Mouse (Mus musculus) hindbrain, embryonic 13.5 days (tissue): ENCODE measurements around the gene Jade2. TPM values are rescaled to one million over a fixed set of nuclear protein-coding genes. Genes with fewer than 3 reads are reported as not detected.
A peak's percentile ranks its signal among the peaks of the same experiment; 100 is the strongest.

ENCODE experiments used
- ATAC-seq: fragments of 200-750 bp; cut with Nextera tagmentation; 2 replicates; pipeline ENCODE4 v1.8.0; 2017; ENCODE audit warnings: moderate TSS enrichment; ENCODE audit not compliant: low FRiP score
- H3K27ac ChIP-seq: fragments of 300-500 bp; sonication (generic); 2 replicates; pipeline ENCODE4 v1.5.1; 2015; ENCODE audit warnings: inconsistent platforms, mild to moderate bottlenecking, moderate library complexity
- H3K27me3 ChIP-seq: fragments of 300-500 bp; sonication (generic); 2 replicates; pipeline ENCODE4 v1.6.1; 2015; ENCODE audit warnings: mild to moderate bottlenecking, inconsistent platforms
- H3K36me3 ChIP-seq: fragments of 300-500 bp; sonication (generic); 2 replicates; pipeline ENCODE4 v1.6.1; 2015; ENCODE audit warnings: mild to moderate bottlenecking, inconsistent platforms
- H3K4me1 ChIP-seq: fragments of 300-500 bp; sonication (generic); replicated peaks from 2 replicates; pipeline ENCODE4 v1.6.1; 2015; ENCODE audit warnings: inconsistent platforms
- H3K4me2 ChIP-seq: fragments of 300-500 bp; sonication (generic); 2 replicates; pipeline ENCODE4 v1.6.1; 2015; ENCODE audit warnings: inconsistent platforms, mild to moderate bottlenecking, moderate library complexity
- H3K4me3 ChIP-seq: fragments of 300-500 bp; sonication (generic); 2 replicates; pipeline ENCODE4 v1.5.1; 2015; ENCODE audit warnings: mild to moderate bottlenecking, inconsistent platforms
- H3K9ac ChIP-seq: fragments of 300-500 bp; sonication (generic); 2 replicates; pipeline ENCODE4 v1.6.1; 2015; ENCODE audit warnings: mild to moderate bottlenecking, inconsistent platforms
- H3K9me3 ChIP-seq: fragments of 300-500 bp; sonication (generic); 2 replicates; pipeline ENCODE4 v1.6.1; 2016; ENCODE audit warnings: inconsistent platforms
- WGBS: fragments of 180-500 bp; shearing (Covaris S2); methylation state at CpG from one replicate; pipeline ENCODE4 v1.1.7; 2015; 5-methylcytosine and 5-hydroxymethylcytosine counted together
- polyA plus RNA-seq: library from polyadenylated mRNA; unstranded; fragments of >200 nt; fragmentation: Nextera tagmentation; extraction: Ambion mirVana; gene quantifications from 2 replicates; pipeline ENCODE4 v1.2.1, GENCODE M21; 2015

Gene Jade2
- polyA plus RNA-seq, result 0.23 and 0.32 TPM in 2 replicates

DNA sequence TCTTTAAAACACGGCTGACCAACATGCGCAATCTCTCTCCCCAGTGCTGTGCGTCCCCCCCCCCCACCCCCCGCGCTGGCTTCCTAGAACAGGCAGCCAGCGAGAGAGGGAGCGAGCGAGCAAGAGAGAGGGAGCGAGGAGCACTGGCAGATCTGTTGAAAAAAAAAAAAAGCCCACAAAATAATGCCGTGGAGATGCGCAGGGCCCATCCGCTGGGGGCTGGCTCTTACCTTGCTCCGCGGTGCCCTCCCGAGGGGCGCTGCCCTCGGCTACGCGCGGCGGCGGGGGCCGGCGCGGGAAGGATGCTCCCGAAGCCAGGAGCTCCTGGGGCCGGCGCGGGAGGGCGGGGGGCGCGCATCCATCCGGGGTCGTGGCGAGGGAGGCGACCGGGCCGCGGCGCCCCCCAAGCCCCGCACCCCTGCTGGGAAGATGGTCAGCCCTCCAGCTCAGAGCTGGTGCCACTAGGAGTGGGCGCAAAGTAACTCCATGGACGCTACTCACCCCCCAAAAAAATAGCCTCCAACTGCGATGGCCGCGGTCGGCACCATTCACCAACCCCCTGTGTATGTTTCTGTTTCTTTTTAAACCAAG, at the start of gene Jade2:
Gene Jade2, minus strand, starts transcription at position 573 of the 591 bp plus-strand sequence.
- no peak for ATAC-seq
- Histone ChIP-seq H3K9me3 (no peaks in the 10 kb centered on the region), H3K4me1 (peaks cover 47% of the 10 kb centered on the region), H3K4me2 (peak within 1 kb of the TSS; percentile 100), H3K36me3 (no peaks in the 10 kb centered on the region), H3K9ac (peak within 1 kb of the TSS; percentile 84), H3K27me3 (peaks cover 52% of the 10 kb centered on the region), H3K27ac (peak within 1 kb of the TSS; percentile 44; the same call in 1 of the 2 replicates), H3K4me3 (peak within 1 kb of the TSS; percentile 67)
- under 1% methylated on average over 46 of the region's 47 CpGs for WGBS

DNA sequence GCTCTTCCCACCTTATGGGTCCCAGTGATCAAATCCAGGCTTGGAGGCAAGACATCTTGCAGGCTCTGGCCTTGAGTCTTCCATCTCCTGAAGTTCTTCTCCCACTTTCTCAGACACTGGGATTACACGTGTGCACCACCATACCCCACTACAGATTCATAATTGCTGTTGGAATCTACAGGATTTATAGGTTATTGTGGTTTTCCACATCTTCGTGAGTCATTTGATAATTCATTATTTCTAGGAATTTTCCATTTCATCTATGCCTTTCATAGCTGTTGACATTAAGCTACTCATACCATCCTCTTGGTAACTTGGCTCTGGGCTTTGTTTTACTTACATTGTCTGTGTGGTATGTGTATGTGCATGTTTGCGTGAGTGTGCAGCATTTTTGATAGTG, 46.8 kb upstream of the Jade2 start:
- no peak overlapping the region for H3K4me3 ChIP-seq
- no peak overlapping the region for H3K4me2 ChIP-seq
- no peak overlapping the region for H3K27ac ChIP-seq
- H3K9me3 ChIP-seq, result no peaks in the 10 kb centered on the region
- WGBS, result 93% methylated on average over 3 of the region's 3 CpGs
- H3K36me3 ChIP-seq, result no peaks in the 10 kb centered on the region
- ATAC-seq, result no peak
- H3K9ac ChIP-seq, result no peak overlapping the region
- no peaks in the 10 kb centered on the region; the same call in 1 of the 2 replicates for H3K27me3 ChIP-seq
- H3K4me1 ChIP-seq, result no peaks in the 10 kb centered on the region

DNA sequence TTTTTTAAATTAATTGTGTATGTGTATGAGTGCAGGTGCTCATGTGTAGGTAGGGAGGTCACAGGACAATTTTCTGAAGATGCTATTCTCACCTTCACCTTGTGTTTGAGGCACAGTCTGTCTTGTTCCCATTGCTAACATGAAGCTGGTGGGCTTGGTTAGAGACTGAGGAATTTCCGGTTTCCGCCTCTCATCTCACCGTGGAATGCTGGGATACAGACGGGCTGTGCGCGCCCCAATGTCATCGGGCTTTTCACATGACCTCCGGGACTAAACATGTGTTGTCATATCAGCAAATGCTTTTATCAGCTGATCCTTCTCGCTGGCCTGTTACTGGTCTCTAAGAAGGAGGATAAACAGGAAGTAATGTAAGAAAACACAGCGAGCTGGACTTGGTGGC, 42.2 kb upstream of the Jade2 start:
- no peak overlapping the region for H3K4me3 ChIP-seq
- WGBS, result 91% methylated on average over 10 of the region's 10 CpGs
- H3K9me3 ChIP-seq, result no peaks in the 10 kb centered on the region
- no peak overlapping the region for H3K9ac ChIP-seq
- no peaks in the 10 kb centered on the region for H3K36me3 ChIP-seq
- 0 out of 2 replicates have a peak, but pooled peaks cover 5% of the 10 kb centered on the region for H3K4me1 ChIP-seq
- no peaks in the 10 kb centered on the region for H3K27me3 ChIP-seq
- no peak for ATAC-seq
- no peak overlapping the region for H3K27ac ChIP-seq
- H3K4me2 ChIP-seq, result no peak overlapping the region

DNA sequence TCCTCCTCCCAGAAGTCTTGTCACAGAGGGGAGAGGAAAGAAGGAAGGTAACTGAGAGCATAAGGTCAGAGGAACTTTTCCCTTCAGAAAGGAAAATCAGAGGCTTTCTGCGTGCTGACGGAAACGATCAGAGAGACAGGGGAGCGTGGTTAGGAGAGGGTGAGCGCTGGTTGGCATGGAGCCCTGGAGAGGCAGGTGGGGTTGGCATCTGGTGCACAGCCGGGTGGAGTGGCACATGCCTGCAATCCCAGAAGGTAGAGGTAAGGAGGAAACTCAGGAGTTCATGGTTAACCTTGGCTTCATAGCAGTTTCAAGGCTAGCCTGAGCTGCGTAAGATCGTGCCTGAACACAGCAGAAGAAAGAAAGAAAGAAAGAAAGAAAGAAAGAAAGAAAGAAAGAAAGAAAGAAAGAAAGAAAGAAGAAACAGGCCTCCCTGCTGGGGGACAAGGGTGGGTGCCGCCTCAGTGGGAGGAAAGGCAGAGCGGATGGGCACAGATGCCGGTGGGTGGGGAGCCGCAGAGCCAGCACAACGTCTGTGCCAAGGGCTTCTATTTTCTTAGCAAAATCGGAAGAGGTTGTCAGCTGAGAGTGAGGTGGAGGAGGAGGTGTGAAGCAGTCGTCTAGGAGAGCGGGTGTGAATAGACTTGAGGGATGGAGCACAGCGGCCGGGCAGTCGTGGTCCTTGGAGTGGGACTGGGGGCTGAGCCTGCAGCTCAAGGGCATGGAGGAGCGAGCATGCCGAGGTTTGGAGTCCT, 41.0 kb upstream of the Jade2 start:
- H3K27ac ChIP-seq, result no peak overlapping the region
- no peaks in the 10 kb centered on the region for H3K9me3 ChIP-seq
- H3K4me3 ChIP-seq, result no peak overlapping the region
- 0 out of 2 replicates have a peak, but pooled peaks cover 5% of the 10 kb centered on the region for H3K4me1 ChIP-seq
- H3K9ac ChIP-seq, result no peak overlapping the region
- no peaks in the 10 kb centered on the region for H3K27me3 ChIP-seq
- no peak for ATAC-seq
- H3K36me3 ChIP-seq, result no peaks in the 10 kb centered on the region
- H3K4me2 ChIP-seq, result no peak overlapping the region
- 71% methylated on average over 21 of the region's 21 CpGs for WGBS

DNA sequence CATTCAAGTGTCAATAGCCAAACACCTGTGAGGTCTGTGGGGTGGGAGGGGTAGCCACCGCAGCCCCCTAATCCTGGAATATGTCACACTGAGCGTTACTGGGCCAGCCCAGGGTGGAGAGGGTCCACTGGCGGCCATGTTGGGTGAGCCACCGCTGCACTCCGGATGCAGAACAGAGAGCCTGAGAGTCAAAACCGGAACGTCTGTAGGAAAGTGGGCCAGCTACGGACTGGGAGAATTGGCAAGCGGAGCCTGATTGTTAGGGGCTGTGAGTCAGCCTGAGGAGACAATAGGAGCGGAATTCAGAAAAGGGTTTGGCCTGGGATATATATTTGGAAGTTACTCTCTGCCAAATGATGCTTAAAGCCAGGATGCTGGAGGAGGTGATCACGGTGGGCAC, 39.9 kb upstream of the Jade2 start:
- ATAC-seq, result no peak
- H3K27ac ChIP-seq, result no peak overlapping the region
- H3K9me3 ChIP-seq, result no peaks in the 10 kb centered on the region
- no peak overlapping the region for H3K4me3 ChIP-seq
- H3K27me3 ChIP-seq, result no peaks in the 10 kb centered on the region
- H3K4me1 ChIP-seq, result 0 out of 2 replicates have a peak, but pooled peaks cover 5% of the 10 kb centered on the region
- H3K9ac ChIP-seq, result no peak overlapping the region
- no peaks in the 10 kb centered on the region for H3K36me3 ChIP-seq
- no peak overlapping the region for H3K4me2 ChIP-seq
- 87% methylated on average over 11 of the region's 11 CpGs for WGBS

DNA sequence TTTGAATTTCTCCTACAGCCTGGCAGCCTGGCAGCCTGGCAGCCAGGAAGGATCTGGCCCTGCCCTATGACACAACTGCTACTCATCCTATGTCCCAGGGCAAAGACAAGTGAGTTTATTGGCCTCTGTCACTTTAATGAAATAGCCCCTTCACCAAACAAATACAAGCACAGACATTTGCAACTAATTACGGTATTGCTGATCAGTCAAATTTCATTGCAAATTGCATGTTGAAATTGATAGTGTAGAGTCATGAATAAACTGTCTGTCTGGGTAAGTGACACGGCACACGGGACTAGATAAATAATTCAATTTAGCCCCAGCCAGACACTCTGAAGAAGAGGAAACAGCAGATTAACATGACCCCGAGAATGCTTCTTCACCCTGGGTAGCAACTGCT, 38.6 kb upstream of the Jade2 start:
- H3K36me3 ChIP-seq, result no peaks in the 10 kb centered on the region
- ATAC-seq, result no peak
- no peak overlapping the region for H3K4me2 ChIP-seq
- H3K9ac ChIP-seq, result no peak overlapping the region
- no peaks in the 10 kb centered on the region for H3K27me3 ChIP-seq
- H3K9me3 ChIP-seq, result no peaks in the 10 kb centered on the region
- 0 out of 2 replicates have a peak, but pooled peaks cover 5% of the 10 kb centered on the region for H3K4me1 ChIP-seq
- no peak overlapping the region for H3K27ac ChIP-seq
- whole genome bisulfite sequencing, result 40% methylated on average over 4 of the region's 4 CpGs
- no peak overlapping the region for H3K4me3 ChIP-seq

DNA sequence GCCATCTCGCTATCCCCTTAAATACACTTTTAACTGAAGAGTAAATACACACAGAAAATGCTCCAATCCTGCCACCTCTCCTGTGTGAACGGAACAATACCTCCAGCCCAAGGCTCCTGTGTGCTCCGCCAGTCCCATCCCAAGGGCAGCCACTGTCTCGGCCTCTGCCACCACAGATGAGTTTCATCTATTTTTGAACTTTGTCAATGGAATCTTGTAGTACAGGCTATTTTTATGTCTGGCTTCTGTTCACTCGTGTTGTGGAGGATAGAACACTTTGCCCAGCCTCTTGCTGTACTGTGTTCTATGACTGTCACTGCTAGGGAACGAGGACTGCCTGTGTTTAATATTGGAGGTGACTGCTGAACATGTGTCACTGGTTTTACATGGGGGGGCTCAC, 28.2 kb upstream of the Jade2 start:
- no peak for ATAC-seq
- 87% methylated on average over 6 of the region's 6 CpGs for WGBS

DNA sequence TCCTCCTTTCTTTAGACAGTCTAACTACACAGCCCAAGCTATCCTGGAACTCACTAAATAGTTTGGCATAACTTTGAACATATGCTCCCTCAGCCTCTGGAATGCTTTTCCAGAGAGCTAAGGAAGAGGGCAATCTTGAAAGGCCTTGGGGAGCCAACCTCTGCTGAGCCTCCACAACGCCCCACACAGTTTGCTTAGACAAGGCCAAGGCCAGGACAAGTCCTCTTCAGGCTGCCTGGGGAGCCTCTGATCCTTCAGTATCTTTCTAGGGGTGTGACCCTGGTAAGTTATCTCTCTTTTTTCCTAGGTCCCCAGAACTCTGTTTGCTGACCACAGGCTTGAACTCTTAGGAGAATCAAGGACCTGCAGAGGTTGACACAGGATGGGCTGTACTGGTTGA, 26.6 kb upstream of the Jade2 start:
- Histone ChIP-seq H3K4me2 (no peak overlapping the region), H3K27me3 (no peaks in the 10 kb centered on the region), H3K36me3 (no peaks in the 10 kb centered on the region), H3K4me3 (no peak overlapping the region), H3K9me3 (no peaks in the 10 kb centered on the region), H3K4me1 (no peaks in the 10 kb centered on the region), H3K27ac (no peak overlapping the region), H3K9ac (no peak overlapping the region)
- ATAC-seq, result no peak
- 52% methylated on average over 1 of the region's 1 CpGs for WGBS

More for the DNA sequence above, 28.2 kb upstream of the Jade2 start:
- no peak overlapping the region for H3K4me3 ChIP-seq
- no peaks in the 10 kb centered on the region for H3K4me1 ChIP-seq
- H3K9ac ChIP-seq, result no peak overlapping the region
- no peak overlapping the region for H3K27ac ChIP-seq
- H3K27me3 ChIP-seq, result no peaks in the 10 kb centered on the region
- no peaks in the 10 kb centered on the region for H3K36me3 ChIP-seq
- no peaks in the 10 kb centered on the region for H3K9me3 ChIP-seq
- no peak overlapping the region for H3K4me2 ChIP-seq

DNA sequence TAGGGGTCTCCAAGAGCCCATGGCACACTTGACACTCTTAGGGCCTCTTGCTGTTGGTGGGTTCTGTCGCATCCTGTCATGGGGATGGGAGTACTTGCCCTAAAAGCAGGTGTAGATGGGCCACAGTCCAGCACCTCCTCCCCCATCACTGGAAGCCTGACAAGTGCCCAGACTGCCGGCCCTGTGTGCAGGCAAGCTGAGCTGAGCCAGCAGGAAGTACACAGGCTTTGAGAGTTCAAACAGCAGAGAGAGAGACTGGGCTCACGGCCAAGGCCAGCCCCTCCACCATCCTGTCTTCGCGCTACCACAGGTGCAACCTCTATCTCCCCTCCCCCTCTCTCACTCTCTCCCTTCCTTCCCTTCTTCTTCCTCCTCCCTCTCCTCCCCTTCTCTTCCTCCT, 26.2 kb upstream of the Jade2 start:
- Histone ChIP-seq H3K36me3 (no peaks in the 10 kb centered on the region), H3K27ac (no peak overlapping the region), H3K9ac (no peak overlapping the region), H3K27me3 (no peaks in the 10 kb centered on the region), H3K4me1 (no peaks in the 10 kb centered on the region), H3K4me2 (no peak overlapping the region), H3K4me3 (no peak overlapping the region), H3K9me3 (no peaks in the 10 kb centered on the region)
- ATAC-seq, result no peak
- 52% methylated on average over 5 of the region's 5 CpGs for WGBS

DNA sequence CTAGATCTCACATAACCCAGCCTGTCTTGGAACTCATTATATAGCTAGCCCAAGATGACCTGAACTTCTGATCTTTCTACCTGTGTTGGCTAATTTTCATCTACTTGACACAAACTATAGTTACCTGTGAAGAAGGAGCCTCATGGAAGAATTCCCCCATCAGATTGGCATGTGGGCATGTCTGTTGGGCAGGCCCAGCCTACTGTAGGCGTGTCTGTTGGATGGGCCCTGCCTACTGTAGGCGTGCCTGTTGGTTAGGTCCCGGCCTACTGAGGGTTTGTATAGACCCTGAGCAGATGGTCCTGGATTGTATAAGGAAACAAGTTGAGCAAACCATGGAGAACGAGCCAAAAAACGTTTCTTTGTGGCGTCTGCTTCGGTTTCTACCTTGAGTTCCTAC, 24.3 kb upstream of the Jade2 start:
- Histone ChIP-seq H3K9me3 (no peaks in the 10 kb centered on the region), H3K4me3 (no peak overlapping the region), H3K36me3 (no peaks in the 10 kb centered on the region), H3K9ac (no peak overlapping the region), H3K27me3 (no peaks in the 10 kb centered on the region), H3K4me2 (no peak overlapping the region), H3K27ac (no peak overlapping the region), H3K4me1 (no peaks in the 10 kb centered on the region)
- WGBS, result 77% methylated on average over 7 of the region's 7 CpGs
- no peak for ATAC-seq

DNA sequence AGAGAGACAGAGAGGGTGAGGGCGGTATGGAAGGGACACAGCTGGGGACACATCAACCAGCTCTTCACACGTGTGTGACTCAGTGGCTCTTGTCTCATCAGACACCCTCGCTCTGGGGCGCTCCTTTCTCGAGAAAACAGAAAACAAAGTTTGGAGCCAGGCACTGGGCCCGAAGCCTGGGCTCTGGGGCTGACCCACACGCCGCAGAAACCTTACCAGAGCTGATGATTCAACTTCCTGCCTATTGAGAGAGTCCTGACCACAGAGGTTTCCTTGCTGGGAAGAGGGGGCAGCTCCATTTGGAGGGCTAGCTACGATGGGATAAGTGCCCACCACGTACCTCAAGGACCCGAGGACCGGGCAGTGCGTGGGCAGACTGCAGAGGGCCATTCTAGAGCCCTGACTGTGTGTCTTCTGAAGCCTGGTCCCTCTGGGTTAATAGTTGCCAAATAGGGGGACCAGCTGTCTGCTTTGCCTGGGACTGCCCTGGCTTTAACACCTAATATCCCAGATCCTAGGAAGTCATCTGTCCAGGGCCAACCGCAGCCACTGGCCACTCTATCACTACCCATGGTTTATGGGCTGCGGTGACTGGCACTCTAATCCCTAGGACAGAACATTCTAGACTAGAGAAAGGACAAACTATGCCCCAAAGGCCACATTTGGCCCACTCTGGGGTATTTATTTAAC, 23.7 kb upstream of the Jade2 start:
- no peaks in the 10 kb centered on the region for H3K4me1 ChIP-seq
- H3K27ac ChIP-seq, result no peak overlapping the region
- no peak for ATAC-seq
- H3K27me3 ChIP-seq, result no peaks in the 10 kb centered on the region
- no peak overlapping the region for H3K4me3 ChIP-seq
- H3K9ac ChIP-seq, result no peak overlapping the region
- 95% methylated on average over 15 of the region's 15 CpGs for WGBS
- no peaks in the 10 kb centered on the region for H3K9me3 ChIP-seq
- no peaks in the 10 kb centered on the region for H3K36me3 ChIP-seq
- no peak overlapping the region for H3K4me2 ChIP-seq

DNA sequence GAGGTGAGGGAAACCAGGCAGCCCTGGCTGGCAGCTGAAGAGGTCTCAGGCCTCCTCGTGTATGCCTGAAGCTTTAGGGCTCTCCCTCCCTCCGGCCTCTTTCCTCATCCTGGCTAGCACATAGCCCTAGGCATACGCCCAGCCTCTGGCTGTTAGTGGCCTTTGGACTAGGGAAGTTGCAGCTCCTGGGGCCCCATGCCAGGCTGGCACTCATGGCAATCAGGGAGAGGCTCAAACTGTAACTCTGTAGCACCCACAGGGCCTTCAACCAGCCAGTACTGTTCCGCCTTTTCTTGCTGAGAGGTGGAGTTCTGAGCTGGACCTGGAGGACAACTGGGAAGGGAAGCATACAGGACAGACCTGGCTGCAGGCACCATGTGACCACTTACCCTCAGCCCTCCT, 19.5 kb upstream of the Jade2 start:
- H3K4me1 ChIP-seq, result no peaks in the 10 kb centered on the region
- no peak for ATAC-seq
- no peaks in the 10 kb centered on the region for H3K36me3 ChIP-seq
- H3K27me3 ChIP-seq, result no peaks in the 10 kb centered on the region
- H3K9ac ChIP-seq, result no peak overlapping the region
- no peaks in the 10 kb centered on the region for H3K9me3 ChIP-seq
- H3K4me2 ChIP-seq, result no peak overlapping the region
- no peak overlapping the region for H3K27ac ChIP-seq
- H3K4me3 ChIP-seq, result no peak overlapping the region
- WGBS, result 81% methylated on average over 4 of the region's 4 CpGs
